In genomic region chr2:32599409-32599808, GRCm38 (mm10) we compare ENCODE assay signal across 8 mouse cellular contexts. TPM values are rescaled to one million over a fixed set of nuclear protein-coding genes. Genes with fewer than 3 reads are reported as not detected.
DNase-seq lines count a peak whose midpoint lies in the region; ATAC-seq lines count a peak whose summit lies in the region.

Gene St6galnac6 (plus strand): TSS chr2:32599709.

- H3K9me3 ChIP-seq in lung, embryonic 15.5 days, result no peaks in the 10 kb centered on the region
- H3K9me3 ChIP-seq in heart, embryonic 13.5 days, result no peaks in the 10 kb centered on the region
- no peaks in the 10 kb centered on the region for H3K9me3 ChIP-seq in limb, embryonic 10.5 days (replicated peaks)

- peaks cover 15% of the 10 kb centered on the region for H3K4me1 ChIP-seq in lung, embryonic 15.5 days
- peaks cover 10% of the 10 kb centered on the region for H3K4me1 ChIP-seq in brown adipose tissue, adult 24 weeks (ENCODE audit: control insufficient read depth, insufficient read depth, insufficient read length, low read length)
- H3K4me1 ChIP-seq in heart, embryonic 13.5 days, result peaks cover 20% of the 10 kb centered on the region
- peaks cover 17% of the 10 kb centered on the region for H3K4me1 ChIP-seq in limb, embryonic 10.5 days

- no peak within 1 kb of the TSS for H3K4me2 ChIP-seq in lung, embryonic 15.5 days
- H3K4me2 ChIP-seq in heart, embryonic 13.5 days, result no peak within 1 kb of the TSS

- no peak for DNase-seq in lung, postnatal 14 days
- DNase-seq in limb, embryonic 10.5 days (ENCODE audit: low spot score), result no peak
- no peak for DNase-seq in right cerebral cortex, postnatal 25 days
- no peak for DNase-seq in thymus, postnatal 25 days
- no peak for DNase-seq in yolk sac, embryonic 10.5 days (ENCODE audit: low spot score)

- H3K36me3 ChIP-seq in lung, embryonic 15.5 days, result no peaks in the 10 kb centered on the region; the same call in 1 of the 2 replicates
- H3K36me3 ChIP-seq in heart, embryonic 13.5 days, result peaks cover 52% of the 10 kb centered on the region
- peaks cover 35% of the 10 kb centered on the region for H3K36me3 ChIP-seq in limb, embryonic 10.5 days

- H3K9ac ChIP-seq in lung, embryonic 15.5 days, result no peak within 1 kb of the TSS
- no peak within 1 kb of the TSS; the same call in 1 of the 2 replicates for H3K9ac ChIP-seq in heart, embryonic 13.5 days

- no peak for ATAC-seq in lung, embryonic 15.5 days (ENCODE audit: borderline replicate concordance, extremely low read depth, low FRiP score, low TSS enrichment)
- ATAC-seq in heart, embryonic 13.5 days (ENCODE audit: extremely low read depth, insufficient number of reproducible peaks, low FRiP score, low TSS enrichment), result no peak

- WGBS in lung, embryonic 15.5 days, result 87% methylated on average over 3 of the region's 3 CpGs
- WGBS in heart, embryonic 13.5 days, result 91% methylated on average over 3 of the region's 3 CpGs
- WGBS in limb, embryonic 10.5 days, result 95% methylated on average over 3 of the region's 3 CpGs

- no peaks in the 10 kb centered on the region for H3K27me3 ChIP-seq in lung, embryonic 15.5 days
- H3K27me3 ChIP-seq in heart, embryonic 13.5 days (replicated peaks), result no peaks in the 10 kb centered on the region
- no peaks in the 10 kb centered on the region for H3K27me3 ChIP-seq in limb, embryonic 10.5 days (ENCODE audit: low read depth, poor library complexity, severe bottlenecking)

- H3K4me3 ChIP-seq in lung, embryonic 15.5 days, result no peak within 1 kb of the TSS
- no peak within 1 kb of the TSS for H3K4me3 ChIP-seq in brown adipose tissue, adult 24 weeks (ENCODE audit: insufficient read depth, low read depth, low read length)
- no peak within 1 kb of the TSS for H3K4me3 ChIP-seq in heart, embryonic 13.5 days
- no peak within 1 kb of the TSS for H3K4me3 ChIP-seq in limb, embryonic 10.5 days

- H3K27ac ChIP-seq in lung, embryonic 15.5 days, result no peak within 1 kb of the TSS
- no peak within 1 kb of the TSS for H3K27ac ChIP-seq in brown adipose tissue, adult 24 weeks (replicated peaks; ENCODE audit: low read depth, low read length)
- H3K27ac ChIP-seq in heart, embryonic 13.5 days (replicated peaks), result no peak within 1 kb of the TSS
- peak within 1 kb of the TSS; percentile 14; the same call in 1 of the 2 replicates for H3K27ac ChIP-seq in limb, embryonic 10.5 days

RNA-seq across cellular contexts. Expression of gene St6galnac6, which starts in this region (rescaled TPM):
- 25.0 and 26.2 TPM in 2 replicates for polyA plus RNA-seq in lung, embryonic 15.5 days (2015; fragmentation: Nextera tagmentation; extraction: Ambion mirVana)
- polyA plus RNA-seq in brown adipose tissue, adult 24 weeks (2012; ENCODE audit: insufficient read depth, insufficient read length, missing spikeins), result 79.5 and 87.3 TPM in 2 replicates
- 24.8 and 29.1 TPM in 2 replicates for polyA plus RNA-seq in heart, embryonic 13.5 days (2015; fragmentation: Nextera tagmentation; extraction: Ambion mirVana)
- 11.8 and 16.7 TPM in 2 replicates for polyA plus RNA-seq in limb, embryonic 10.5 days (2016; fragmentation: Nextera tagmentation; extraction: Ambion mirVana)
